Mouse (Mus musculus) spleen, adult 2 months (tissue): Measurements from ENCODE around the gene Nkx2-1. TPM values are rescaled to one million over a fixed set of nuclear protein-coding genes. Genes with fewer than 3 reads are reported as not detected.

Experiments used
- DNase-seq, 2 experiments: peaks; one replicate each; pipeline versions ENCODE4 v3.0.0 to v3.0.0-alpha.2; 2012 to 2021; ENCODE audit warnings: low spot score in 2 of 2, low read depth in 1 of 2
- H3K27ac ChIP-seq: fragments of 200-500 bp; 2 replicates; pipeline ENCODE4 v1.5.1; 2012; ENCODE audit warnings: low read length, inconsistent platforms; ENCODE audit not compliant: insufficient read depth
- H3K27me3 ChIP-seq: fragments of 200-500 bp; 2 replicates; pipeline ENCODE4 v1.6.1; 2012; ENCODE audit warnings: mild to moderate bottlenecking, moderate library complexity, low read length, inconsistent platforms; ENCODE audit not compliant: control insufficient read depth, insufficient read depth
- H3K36me3 ChIP-seq: fragments of 200-500 bp; 2 replicates; pipeline ENCODE4 v1.6.1; 2012; ENCODE audit warnings: mild to moderate bottlenecking, low read length, inconsistent platforms; ENCODE audit not compliant: control insufficient read depth, insufficient read depth
- H3K4me1 ChIP-seq: fragments of 200-500 bp; 2 replicates; pipeline ENCODE4 v1.6.1; 2011; ENCODE audit warnings: inconsistent platforms; ENCODE audit not compliant: control insufficient read depth, insufficient read depth, insufficient read length
- H3K4me3 ChIP-seq: fragments of 200-500 bp; 2 replicates; pipeline ENCODE4 v1.5.1; 2011; ENCODE audit warnings: mild to moderate bottlenecking, inconsistent platforms; ENCODE audit not compliant: insufficient read depth, insufficient read length; ENCODE audit errors: extremely low read depth
- CTCF ChIP-seq: fragments of 200-500 bp; IDR thresholded peaks from 2 replicates; pipeline ENCODE4 v1.5.1; 2011; ENCODE audit warnings: mild to moderate bottlenecking, inconsistent platforms; ENCODE audit not compliant: insufficient read depth, insufficient read length, insufficient replicate concordance; ENCODE audit errors: extremely low read depth
- POLR2A ChIP-seq: fragments of 200-500 bp; IDR thresholded peaks from 2 replicates; pipeline ENCODE4 v1.6.1; 2011; ENCODE audit warnings: low read depth, low read length, inconsistent platforms
- WGBS: fragments of 180-500 bp; shearing (Covaris S2); methylation state at CpG from one replicate; pipeline ENCODE4 v1.1.7; 2018; 5-methylcytosine and 5-hydroxymethylcytosine counted together
- polyA plus RNA-seq: library from polyadenylated mRNA; depleted of rRNA; stranded (reverse); fragments of >200 nt; gene quantifications from 2 replicates; pipeline ENCODE4 v1.2.3, GENCODE M21; 2012

The Nkx2-1 gene
- polyA plus RNA-seq, 1 experiment: not detected

GRCm38 (mm10) chr12:56535411-56536173, 1.1 kb downstream of the Nkx2-1 start:
- H3K27ac ChIP-seq: no peak overlapping the region
- 4% methylated on average over 31 of the region's 36 CpGs for WGBS
- H3K4me1 ChIP-seq: no peaks in the 10 kb centered on the region
- no peak for DNase-seq
- H3K36me3 ChIP-seq: no peaks in the 10 kb centered on the region
- H3K27me3 ChIP-seq: peaks cover 30% of the 10 kb centered on the region
- H3K4me3 ChIP-seq: no peak overlapping the region
- TF ChIP-seq CTCF: no peak
- TF ChIP-seq POLR2A: no peak

- no peak for TF ChIP-seq CTCF
- no peak for TF ChIP-seq POLR2A
- H3K4me1 ChIP-seq: no peaks in the 10 kb centered on the region
- H3K4me3 ChIP-seq: no peak overlapping the region
- H3K36me3 ChIP-seq: no peaks in the 10 kb centered on the region
- 3% methylated on average over 62 of the region's 62 CpGs for WGBS
- no peak for DNase-seq
- H3K27ac ChIP-seq: no peak overlapping the region
- peaks cover 31% of the 10 kb centered on the region for H3K27me3 ChIP-seq
Observed at GRCm38 (mm10) chr12:56534651-56535326, 1.9 kb downstream of the Nkx2-1 start.

GRCm38 (mm10) chr12:56534311-56534650, 2.4 kb downstream of the Nkx2-1 start:
- no peak for DNase-seq
- H3K4me1 ChIP-seq: no peaks in the 10 kb centered on the region
- H3K4me3 ChIP-seq: no peak overlapping the region
- 6% methylated on average over 21 of the region's 24 CpGs for WGBS
- H3K27ac ChIP-seq: no peak overlapping the region
- H3K27me3 ChIP-seq: peaks cover 33% of the 10 kb centered on the region
- TF ChIP-seq POLR2A (no peak), CTCF (no peak)
- H3K36me3 ChIP-seq: no peaks in the 10 kb centered on the region

GRCm38 (mm10) chr12:56533501-56534310, 3.0 kb downstream of the Nkx2-1 start:
- WGBS: 8% methylated on average over 54 of the region's 54 CpGs
- DNase-seq: no peak
- Histone ChIP-seq H3K4me3 (no peak overlapping the region), H3K36me3 (no peaks in the 10 kb centered on the region), H3K27ac (no peak overlapping the region), H3K27me3 (peaks cover 38% of the 10 kb centered on the region), H3K4me1 (no peaks in the 10 kb centered on the region)
- no peak for TF ChIP-seq CTCF
- no peak for TF ChIP-seq POLR2A

- H3K4me3 ChIP-seq: no peak overlapping the region
- peaks cover 37% of the 10 kb centered on the region for H3K27me3 ChIP-seq
- no peak for DNase-seq
- no peaks in the 10 kb centered on the region for H3K36me3 ChIP-seq
- H3K4me1 ChIP-seq: no peaks in the 10 kb centered on the region
- WGBS: 4% methylated on average over 49 of the region's 50 CpGs
- H3K27ac ChIP-seq: no peak overlapping the region
- TF ChIP-seq POLR2A (no peak), CTCF (no peak)
Observed at GRCm38 (mm10) chr12:56532986-56533495, 3.7 kb downstream of the Nkx2-1 start.

- WGBS: 12% methylated on average over 4 of the region's 4 CpGs
- TF ChIP-seq CTCF: no peak
- no peak for TF ChIP-seq POLR2A
- no peaks in the 10 kb centered on the region for H3K36me3 ChIP-seq
- no peak for DNase-seq
- H3K4me1 ChIP-seq: no peaks in the 10 kb centered on the region
- no peak overlapping the region for H3K27ac ChIP-seq
- H3K27me3 ChIP-seq: peaks cover 37% of the 10 kb centered on the region
- no peak overlapping the region for H3K4me3 ChIP-seq
Observed at GRCm38 (mm10) chr12:56532142-56532541, 4.6 kb downstream of the Nkx2-1 start.
